Mouse (Mus musculus) spleen, adult 18-20 months (tissue): ENCODE results near the gene Gstcd.
A peak's percentile ranks its signal among the peaks of the same experiment; 100 is the strongest.

Experiments used
- DNase-seq, 2 experiments: peaks; one replicate each; pipeline ENCODE4 v3.0.0; 2022; ENCODE audit warnings: mixed read lengths in 2 of 2

The Gstcd gene

DNA sequence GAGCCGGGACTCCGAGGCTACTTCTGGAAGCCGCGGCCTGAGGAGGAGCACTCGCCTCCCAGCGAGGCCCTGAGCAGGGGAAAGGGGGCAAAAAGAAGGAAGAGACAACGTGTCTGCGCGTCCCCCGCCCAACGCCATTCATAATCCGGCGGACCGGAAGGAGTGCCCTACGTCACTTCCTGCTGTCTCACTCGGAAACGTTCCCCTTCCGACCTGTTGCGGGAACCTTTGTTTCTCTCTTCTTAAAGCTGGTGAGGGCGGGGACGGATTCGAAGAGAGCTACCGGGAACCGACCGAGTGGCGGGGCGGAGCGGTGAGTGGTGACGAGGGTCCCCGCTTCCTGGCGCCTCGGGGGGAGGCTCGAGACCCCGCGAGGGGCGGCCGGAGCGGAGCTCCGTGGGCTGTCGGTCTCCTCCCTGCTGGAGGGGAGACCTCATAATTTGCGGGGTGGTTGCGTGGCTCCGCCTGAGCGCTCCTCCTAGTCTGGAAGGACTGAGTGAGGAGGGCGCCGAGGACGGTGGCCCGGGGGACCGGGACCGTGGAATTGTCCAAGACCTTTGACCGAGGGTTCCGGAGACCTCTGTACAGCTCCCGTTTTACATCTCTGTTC lies at the start of gene Gstcd, which contains the start of gene Ints12:
Gstcd (minus strand) TSS at position 370 of the 610 bp plus-strand sequence.
Ints12 (plus strand) TSS at position 177 of the 610 bp plus-strand sequence.
- DNase-seq: peak; percentile 79 to 88

DNA sequence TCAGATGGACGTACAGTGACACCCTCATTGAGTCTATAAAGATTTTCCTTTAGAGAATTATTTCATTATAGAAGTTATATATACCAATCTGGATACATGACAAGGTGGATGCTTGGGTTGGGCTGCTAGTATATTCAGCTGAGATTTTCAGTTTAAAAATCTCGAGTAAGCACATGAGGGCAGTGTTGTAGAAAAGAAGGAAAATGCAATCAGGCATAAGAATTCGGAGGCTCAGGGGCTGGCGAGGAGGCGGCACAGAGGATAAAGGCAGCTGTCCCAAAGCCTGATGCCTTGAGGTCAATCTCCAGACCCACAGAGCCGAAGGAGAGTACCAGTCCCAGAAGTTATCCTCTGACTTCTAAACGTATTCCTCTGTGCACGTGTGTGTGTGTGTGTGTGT lies 40.8 kb upstream of the Gstcd start:
- DNase-seq: no peak

DNA sequence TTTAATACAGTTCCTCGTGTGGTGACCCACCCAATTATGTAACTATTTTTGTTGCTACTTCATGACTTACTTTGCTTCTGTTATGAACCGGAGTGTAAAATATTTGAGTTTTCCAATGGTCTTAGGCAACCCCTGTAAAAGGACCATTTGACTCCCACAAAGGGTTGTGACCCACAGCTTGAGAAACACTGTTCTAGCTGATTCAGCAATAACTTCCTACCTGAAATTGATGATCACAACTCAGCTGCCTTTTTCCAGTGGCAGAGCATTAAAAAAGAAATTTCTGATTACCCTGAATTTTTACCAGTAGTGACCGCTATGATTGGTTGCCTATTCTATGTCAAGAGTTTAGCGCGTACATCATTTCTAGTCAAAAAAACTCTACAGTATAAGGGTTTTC lies 39.5 kb upstream of the Gstcd start:
- no peak for DNase-seq

DNA sequence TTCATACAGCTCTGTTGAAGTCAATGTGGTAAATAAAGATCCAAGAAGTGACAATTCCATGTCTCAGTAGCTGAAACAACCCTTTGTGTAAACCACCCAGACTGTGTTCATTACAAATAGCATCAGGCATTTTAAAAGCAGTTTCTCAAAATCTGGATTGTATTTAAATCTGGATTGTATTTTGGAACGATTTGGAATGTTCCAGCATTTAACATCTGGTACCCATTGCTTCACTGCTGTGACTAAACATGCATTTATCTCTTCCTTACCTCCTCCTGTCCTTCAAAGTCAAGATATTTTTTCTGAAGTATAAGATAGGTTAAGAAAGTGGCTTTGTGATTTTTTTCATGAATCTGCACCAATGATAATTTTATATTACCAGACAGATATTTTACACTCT lies 21.4 kb upstream of the Gstcd start:
- DNase-seq: no peak

DNA sequence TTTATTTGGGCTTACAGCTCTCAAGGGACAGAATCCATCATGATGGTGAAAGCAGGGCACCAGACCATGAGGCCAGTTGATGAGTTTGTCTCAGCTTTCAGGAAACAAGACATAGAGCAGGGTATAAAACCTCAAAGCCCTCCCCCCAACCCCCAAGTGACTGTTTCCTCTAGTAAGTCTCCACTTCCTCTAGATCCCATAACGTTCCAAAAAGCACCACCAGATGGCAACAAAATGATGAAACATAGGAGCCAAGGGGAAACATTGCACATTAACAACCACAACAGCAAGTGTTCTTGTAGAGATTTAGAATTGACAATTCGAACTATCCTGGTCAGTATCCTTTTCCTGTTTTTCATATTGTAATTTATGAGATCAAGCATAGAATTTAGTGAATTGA lies 19.9 kb upstream of the Gstcd start:
- no peak for DNase-seq

DNA sequence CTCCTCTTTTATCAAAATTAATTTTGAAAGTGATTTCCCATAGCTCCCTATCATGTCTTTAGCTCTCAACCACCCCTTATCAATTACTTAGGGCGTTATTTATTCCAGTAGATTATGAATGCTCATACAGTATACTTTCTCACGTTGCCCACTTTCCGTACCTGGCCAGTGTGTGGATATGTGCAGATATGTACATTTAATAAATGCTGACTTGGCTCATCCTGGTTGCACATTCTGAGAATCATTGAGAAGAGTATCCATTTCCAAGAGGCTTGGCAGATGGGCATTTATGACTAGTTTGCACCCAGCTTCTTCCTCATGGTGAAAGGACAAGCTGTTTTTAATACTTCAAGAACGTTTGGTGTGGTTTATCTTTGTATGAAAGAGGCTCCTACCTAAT lies 18.0 kb upstream of the Gstcd start:
- no peak for DNase-seq

DNA sequence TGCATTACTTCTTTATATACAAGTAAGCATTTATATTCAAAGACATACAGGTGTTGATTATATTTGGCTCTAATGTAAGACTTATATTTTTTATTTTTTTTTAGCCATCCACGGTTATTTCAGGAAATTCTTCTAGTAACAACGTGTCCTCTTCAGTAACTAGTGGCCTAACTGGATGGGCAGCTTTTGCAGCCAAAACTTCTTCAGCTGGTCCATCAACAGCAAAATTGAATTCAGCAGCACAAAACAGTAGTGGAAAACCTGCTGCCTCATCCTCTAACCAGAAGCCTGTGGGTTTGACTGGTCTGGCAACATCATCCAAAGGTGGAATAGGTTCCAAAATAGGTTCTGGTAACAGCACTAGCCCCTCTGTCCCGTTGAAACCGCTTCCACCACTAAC lies 16.9 kb upstream of the Gstcd start:
- DNase-seq: no peak

DNA sequence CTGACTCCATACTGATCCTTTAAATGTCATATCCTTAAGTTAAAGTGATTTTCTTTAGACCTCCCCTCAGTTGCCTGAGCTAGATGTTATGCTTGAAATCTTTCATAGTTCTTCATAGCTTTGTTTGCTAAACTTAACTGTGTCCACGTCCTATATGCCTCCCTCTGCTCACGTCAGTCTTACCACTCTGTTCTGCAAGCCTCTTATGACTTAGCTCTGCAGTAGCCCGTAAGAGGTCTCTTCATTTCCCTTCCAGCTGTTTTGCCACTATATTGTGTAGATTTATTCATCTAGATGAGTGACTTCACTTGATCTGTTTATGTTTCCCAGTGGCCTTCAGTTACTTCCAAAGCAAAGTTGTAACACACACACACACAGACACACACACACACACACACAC lies 12.6 kb upstream of the Gstcd start:
- no peak for DNase-seq

DNA sequence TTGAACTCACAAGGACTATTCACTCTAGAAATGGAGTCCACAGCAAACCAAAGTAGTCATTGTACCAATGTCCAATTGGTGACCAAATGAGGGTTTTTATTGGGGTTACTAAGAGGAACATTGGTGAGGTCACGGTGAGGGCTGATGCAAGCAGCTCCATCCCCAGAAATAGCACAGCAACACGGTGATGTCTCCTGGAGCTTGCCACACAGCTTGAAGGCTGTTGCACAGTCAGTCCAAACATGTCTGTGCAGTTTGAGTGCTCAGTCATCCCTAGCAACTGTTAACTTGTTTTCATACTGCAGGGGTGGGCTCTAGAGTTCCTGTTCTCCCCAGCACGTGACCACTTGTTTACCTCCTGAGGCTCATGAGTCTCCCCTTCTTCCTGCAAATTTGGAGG lies 11.9 kb upstream of the Gstcd start:
- no peak for DNase-seq

DNA sequence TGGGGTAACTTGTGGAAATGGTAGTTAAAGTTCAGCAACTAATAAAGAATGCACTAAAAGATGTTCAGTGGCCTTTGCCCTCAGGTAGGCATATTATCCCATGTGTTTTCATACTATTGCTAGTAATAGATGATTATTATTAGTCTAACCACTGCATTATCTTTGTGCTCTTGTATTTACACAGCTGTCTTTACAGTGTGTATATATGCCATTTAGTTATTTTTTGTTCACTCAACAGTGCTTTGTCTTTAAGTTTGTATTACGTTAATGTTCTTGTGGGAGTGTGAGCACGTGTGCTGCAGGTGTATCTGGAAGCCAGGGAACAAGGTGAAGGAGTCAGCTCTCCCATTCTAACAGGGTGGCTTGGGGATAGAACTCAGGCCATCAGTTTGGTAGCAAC lies 7.1 kb upstream of the Gstcd start:
- DNase-seq: no peak

DNA sequence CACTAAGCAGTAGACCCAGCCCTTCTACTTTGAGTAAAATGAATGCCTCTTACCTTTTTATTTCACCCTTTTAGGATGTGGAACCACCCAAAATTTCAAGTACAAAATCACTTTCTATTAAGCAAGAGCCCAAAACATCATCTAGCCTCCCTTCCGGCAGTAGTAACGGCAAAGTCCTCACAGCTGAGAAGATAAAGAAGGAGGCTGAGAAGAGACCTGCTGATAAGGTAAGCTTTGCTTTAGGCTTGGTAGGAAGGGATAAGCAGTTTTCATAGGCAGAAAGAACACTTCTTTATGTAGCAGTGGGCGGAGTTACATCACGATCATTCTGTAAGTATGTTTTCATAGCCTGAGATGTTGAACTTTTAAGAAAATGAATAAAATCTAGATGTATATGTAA lies 6.5 kb upstream of the Gstcd start:
- no peak for DNase-seq

DNA sequence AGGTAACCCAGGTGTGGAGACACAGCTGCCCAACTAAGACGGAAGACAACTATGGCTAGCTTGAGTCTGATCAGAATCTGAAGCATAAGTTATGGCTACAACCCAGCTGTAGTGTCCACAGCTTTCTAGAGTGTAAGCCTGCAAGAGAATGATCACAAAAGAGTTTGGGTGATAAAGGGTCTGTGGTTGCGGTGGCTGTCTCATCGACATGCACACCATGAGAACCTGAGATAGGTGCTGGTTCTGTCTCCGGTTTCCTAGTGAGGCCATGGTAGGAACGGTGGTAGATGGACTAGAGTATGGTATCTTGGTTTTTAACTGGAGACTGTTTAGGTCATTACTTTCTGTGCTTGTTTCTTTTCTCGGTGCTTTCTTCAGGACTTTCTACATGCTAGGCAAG lies 6.1 kb upstream of the Gstcd start:
- DNase-seq: no peak

DNA sequence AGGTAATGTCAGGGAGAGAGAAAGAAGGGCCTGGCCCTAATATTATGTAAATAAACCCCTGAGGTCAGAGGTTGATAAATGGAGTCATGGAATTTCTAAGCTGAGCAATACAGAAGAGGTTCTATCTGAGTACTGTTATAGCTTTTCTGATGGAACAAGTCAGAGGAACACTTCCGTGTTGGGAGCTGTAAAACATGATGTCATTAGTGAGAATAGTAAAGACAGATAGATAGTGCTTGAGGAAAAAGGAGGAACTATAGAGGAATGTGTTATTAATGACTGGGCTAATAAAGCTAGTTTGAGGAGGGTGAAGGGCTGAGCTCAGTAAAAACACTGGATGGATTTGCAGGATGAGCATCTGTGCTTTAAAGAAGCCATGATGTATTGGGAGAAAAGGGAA lies 2.5 kb upstream of the Gstcd start:
- DNase-seq: no peak

DNA sequence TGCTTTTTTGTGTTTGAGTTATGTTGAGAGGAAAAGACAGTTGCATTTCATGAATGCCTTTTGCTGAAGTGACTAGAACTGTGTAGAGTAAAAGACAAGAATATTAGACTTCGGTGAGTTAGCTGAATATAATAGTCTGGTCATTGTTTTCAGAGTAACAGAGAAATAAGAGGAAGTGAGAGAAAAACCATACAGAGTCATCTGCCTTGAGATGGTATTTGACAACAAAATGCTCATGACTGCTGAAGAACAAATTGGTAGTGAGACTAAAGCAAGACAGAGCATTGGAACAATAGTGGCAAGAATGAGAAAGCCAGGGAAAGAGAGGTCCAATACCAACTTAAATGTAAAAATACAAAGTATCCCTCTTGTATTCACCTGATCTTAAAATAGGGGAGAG lies 1.1 kb upstream of the Gstcd start:
- no peak for DNase-seq

DNA sequence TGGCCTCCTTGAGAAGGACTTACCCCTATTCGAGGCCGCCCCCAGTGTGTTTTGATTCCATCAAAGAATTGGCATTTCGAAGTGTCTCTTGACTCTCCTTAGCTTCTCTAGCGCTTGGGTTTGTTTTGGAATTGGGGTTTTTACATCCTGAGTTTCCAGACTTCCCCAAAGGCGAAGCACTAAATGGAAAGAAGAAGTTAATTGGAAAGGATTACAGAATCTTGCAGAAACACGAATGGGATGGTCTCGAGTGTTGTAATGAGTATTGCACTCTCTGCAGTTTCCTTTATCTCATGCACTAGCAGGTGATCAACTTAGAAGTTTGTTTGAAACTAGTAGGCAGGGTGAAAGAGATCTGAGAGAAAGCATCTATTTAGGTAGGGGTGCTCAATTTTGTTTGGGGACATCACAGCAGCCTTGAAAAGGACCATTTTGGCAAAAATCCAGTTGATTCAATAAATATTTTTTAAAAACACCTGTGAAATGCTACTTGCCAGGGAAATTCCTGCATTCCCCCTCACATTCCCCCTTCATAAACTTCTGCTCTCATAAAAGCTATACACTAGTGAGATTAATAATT lies 531 bp upstream of the Gstcd start:
- no peak for DNase-seq

DNA sequence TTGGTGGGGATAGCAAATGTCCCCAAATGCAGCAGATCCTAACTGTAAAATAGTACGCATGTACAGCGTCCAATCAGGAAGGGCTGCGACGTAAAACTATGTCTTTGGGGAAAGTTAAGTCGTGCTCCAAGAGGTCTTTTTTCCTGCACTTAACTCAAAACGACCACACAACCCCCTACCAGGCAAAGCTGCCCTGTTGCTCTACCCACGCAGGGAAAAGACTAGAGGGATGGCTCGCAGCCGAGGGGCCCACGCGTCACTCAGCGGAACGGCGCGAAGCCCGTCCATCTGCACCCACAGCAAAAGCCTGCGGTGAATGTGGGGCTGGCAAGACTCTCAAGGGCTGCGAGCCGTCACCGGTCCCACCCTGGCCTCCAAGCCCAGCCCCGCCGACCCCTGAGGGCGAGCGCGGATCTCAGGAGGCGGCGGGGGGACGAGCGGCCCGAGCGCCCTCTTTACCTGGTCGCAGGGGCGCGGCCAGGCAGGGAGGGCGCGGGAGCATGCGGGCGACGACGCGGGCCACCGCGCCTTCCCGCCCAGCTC lies 641 bp downstream of the Gstcd start:
- DNase-seq: no peak

DNA sequence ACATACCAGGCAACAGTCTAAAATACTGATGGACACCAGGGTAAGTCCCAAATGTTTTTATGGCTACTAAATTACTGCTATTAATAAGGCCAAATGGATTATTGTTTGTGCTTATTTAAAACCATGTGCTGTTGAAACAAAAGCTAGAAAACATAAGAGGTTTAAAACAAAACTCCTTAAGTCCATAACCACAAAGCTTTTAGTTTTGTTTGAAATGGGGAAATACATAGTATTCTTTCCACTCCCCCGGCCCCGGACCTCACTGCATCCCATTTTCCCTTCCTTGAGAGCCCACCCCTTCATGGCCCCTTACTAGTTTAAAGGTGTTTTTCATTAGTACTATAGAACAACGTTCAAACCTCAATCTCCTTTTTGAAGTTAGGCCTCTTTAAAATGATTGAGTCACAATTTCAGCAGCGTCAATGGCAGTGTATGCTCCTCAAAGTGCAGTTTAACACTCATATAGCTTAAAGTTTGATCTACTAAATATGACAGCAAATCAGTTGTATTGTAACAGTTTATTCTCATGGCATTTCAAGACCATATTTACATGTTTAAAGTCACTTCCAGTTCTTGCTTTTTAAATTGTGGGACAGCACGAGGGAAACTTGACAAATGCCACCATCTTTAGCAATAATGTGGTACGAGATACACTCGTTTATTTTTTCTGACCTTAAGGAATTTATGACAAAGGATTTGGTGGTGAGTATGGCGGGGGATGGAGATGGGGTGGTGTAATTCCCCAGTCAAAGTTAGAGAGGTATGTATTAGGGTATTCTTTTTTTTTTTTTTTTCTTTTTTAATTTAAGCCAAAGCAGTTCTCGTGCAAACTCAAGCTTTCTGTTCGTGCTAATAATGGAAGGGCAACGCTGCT lies 1.3 kb downstream of the Gstcd start:
- no peak for DNase-seq

DNA sequence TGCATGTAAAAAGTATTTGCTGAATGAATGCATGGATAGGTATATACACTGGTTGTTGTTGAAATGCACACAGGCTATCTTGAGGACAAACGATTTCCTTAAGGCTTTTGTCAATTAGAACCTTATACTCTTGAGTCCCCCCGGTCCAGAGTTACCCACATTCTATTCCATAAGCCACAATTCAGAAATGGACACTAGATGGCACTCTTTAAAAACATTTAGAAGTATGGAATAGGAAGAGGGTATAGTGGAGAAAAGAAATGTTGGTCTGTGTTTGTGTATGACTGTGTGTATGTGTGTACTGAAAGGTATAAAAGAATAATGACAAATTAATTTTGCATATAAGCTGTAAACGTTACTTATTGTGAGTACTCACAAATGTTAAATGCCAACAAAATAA lies 6.0 kb downstream of the Gstcd start:
- DNase-seq: no peak

DNA sequence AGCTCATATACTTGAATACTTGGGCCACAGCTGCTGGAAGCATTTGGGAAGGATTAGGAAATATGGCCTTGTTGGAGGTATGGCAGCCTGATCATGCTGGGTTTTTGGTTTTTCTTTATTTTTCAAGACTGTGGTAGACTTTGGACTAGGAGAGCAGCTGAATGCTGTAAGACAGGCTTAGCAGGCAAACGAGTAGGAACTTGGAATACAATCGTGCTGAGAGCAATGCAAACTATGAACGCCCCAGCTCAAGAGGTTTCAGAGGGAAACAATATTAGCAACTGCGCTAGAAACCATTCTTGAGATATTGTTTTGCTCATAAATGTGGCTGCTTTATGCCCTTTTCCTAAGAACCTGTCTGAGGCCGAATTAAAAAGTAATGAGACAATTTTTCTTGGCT lies 9.1 kb downstream of the Gstcd start:
- DNase-seq: no peak

DNA sequence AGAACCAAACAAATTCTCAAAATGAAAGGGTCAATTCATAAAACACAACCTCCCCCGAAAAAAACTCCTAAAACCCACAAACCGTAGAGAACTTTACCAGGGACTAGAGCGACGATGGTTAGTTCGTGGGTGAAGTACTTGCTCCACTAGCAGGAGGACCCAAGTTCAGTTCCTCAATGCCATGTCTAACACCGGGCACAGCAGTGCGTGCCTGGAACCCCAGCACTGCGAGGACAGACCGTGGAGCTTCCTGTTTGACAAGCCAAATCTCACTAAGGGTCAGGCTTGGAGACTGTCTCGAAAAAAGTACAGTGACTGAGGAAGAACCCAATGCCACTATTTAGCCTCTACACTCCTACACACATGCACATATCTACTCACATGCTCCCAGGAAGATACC lies 16.3 kb downstream of the Gstcd start:
- DNase-seq: no peak

DNA sequence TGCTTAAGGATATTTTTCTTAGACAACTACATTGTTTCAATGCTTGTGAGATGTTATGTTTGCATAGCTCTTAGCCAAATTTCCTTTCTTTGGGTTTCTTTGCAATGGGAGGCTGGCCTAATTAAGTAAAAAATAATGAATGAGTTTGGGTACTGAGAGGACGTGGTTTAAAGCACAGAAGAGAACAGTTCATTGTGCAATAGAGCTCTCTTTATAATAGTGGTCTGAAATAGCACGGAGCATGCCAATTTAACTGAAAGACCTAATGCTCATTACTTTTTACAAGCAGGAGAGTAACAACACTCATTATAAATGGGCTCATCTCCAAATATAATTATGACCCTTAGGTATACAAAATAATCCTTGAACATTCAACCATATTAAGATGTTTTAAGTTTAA lies 39.8 kb downstream of the Gstcd start:
- DNase-seq: no peak

DNA sequence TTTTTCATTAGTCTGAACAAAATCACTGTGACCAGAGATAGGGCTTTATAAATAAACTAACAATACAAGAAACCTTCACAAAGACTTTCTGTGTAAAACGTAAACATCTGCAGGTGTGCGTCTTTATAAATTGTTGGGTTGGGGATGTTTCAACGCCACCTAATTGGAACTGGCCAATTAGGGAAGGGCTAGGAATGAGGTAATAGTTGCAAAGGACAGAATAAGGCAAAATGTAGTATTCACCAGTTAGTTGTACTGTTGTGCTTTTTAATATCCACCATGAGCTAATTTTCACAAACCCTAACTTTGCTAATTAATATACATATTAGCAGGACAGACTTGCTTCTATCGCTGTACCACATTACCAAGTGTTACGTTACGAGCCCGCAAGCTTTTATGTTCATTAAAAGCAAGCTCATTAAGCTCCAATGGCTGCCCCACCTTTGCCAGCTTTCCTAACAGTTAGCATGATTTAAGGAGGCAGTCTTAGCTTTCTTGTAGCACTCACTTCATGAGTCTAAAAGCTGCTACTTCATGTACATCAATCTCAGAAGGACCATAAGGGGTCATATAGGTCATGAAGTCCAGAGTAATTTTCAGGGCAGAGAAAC lies 58.6 kb downstream of the Gstcd start:
- DNase-seq: no peak

DNA sequence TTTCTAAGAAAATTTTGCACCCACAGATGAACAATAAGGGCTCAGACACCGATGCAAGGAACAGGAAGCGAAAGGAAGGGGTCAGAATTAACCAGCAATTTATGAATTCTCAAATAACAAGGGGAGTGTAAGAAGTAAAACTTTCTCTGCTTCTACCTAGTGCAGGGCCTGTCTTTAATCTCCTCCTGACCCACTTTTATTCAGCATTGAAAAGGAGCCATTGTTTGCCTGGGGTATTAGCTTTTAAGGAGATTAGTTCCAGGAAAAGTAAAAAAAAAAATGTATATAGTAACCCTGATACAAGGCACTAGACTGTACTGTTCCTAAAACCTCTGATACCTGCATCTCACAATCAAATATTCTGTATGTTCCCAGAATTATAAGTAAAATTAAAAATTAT lies 64.9 kb downstream of the Gstcd start:
- DNase-seq: no peak

DNA sequence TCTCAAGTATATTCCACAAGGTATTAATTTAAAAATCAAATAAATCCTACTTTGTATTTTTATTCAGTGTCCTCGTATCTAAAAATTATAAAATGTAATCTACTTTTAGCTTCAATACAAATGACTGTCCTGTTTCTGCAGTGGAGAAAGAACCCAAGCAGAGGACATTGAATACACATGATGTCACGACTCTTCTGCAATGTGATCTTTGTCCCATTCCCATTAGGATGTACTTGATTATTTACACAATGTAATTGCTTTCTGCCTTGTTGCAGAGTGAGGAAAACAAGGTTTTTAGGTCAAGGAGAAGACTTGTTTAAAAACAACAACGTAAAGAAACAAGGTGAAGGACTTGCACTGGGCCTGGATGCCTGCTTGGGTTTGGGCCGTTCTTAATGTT lies 84.6 kb downstream of the Gstcd start:
- DNase-seq: no peak
